In the genomic region with DNA sequence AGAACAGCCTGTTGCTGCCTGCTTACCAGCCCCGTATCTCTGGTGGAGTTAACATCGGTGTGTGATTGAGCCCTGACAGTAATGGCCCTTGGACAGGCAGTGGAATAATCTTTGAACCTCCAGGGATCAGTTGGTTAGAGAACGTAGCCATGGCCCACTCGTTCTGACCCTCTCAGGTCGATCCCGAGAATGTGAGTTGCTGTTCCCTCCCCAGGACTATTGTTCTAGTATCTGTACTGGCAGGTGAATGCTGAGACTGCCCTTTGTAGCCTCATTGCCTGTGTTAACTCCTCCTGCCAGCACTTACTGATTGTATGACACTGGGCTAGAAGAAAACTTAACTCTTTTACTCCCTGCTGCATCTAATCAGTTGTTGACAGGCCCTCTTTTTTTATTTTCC, we compare ENCODE assay signal across 12 mouse cellular contexts.
"Had no signal": no experiment of that assay in that cellular context is flagged by ENCODE, and none has a peak within 500 bp of the region (broad histone marks: within the 10 kb centered on the region; RNA-seq: fewer than 3 reads in every experiment).

No protein-coding gene starts in this region.

- H3K4me2 ChIP-seq: kidney, embryonic 15.5 days; liver, embryonic 13.5 days; lung, embryonic 15.5 days; midbrain, embryonic 13.5 days had no signal

- H3K27ac ChIP-seq: kidney, embryonic 15.5 days; layer of hippocampus, adult 2 months; limb, embryonic 10.5 days; liver, embryonic 13.5 days; lung, embryonic 15.5 days; midbrain, embryonic 13.5 days had no signal

- ATAC-seq: inflammation-experienced regulatory T-cells, adult 6 months; liver, postnatal 0 days; midbrain, embryonic 13.5 days had no signal

- H3K27me3 ChIP-seq: kidney, embryonic 15.5 days; liver, embryonic 13.5 days; lung, embryonic 15.5 days; midbrain, embryonic 13.5 days had no signal

- H3K9me3 ChIP-seq: kidney, embryonic 15.5 days; limb, embryonic 10.5 days; liver, embryonic 13.5 days; lung, embryonic 15.5 days; midbrain, embryonic 13.5 days had no signal

- H3K4me3 ChIP-seq: kidney, embryonic 15.5 days; layer of hippocampus, adult 2 months; limb, embryonic 10.5 days; liver, embryonic 13.5 days; lung, embryonic 15.5 days; midbrain, embryonic 13.5 days had no signal

- H3K9ac ChIP-seq: kidney, embryonic 15.5 days; liver, embryonic 13.5 days; liver, postnatal 0 days; lung, embryonic 15.5 days; midbrain, embryonic 13.5 days had no signal

- DNase-seq: kidney, adult 2 months; kidney, postnatal 4 days; liver, embryonic 13.5 days; liver, postnatal 0 days; right cerebral cortex, postnatal 14 days; thymus, postnatal 4 days had no signal
